In genomic region chr12:8847858-8848383, GRCm38 (mm10) we compare ENCODE assay signal across 15 mouse cellular contexts.
A peak's percentile ranks its signal among the peaks of the same experiment; 100 is the strongest.
DNase-seq lines count a peak whose midpoint lies in the region; ATAC-seq and TF ChIP-seq lines count a peak whose summit lies in the region.
"Had no signal": no experiment of that assay in that cellular context is flagged by ENCODE, and none has a peak within 500 bp of the region (broad histone marks: within the 10 kb centered on the region; RNA-seq: fewer than 3 reads in every experiment).

No protein-coding gene starts in this region.

- no peak overlapping the region for H3K4me3 ChIP-seq in liver, embryonic 15.5 days (replicated peaks)
- H3K4me3 ChIP-seq in liver, embryonic 11.5 days (ENCODE audit: low read depth, low read length): no peak overlapping the region
- no peak overlapping the region for H3K4me3 ChIP-seq in spleen, adult 2 months (ENCODE audit: extremely low read depth, insufficient read depth, insufficient read length)
- no peak overlapping the region for H3K4me3 ChIP-seq in limb, embryonic 14.5 days (replicated peaks; ENCODE audit: low read length)
- no peak overlapping the region for H3K4me3 ChIP-seq in hindbrain, embryonic 16.5 days (ENCODE audit: low read length)

- no peak for TF ChIP-seq CTCF in spleen, adult 2 months (IDR thresholded peaks at IDR 0.05; ENCODE audit: extremely low read depth, insufficient read depth, insufficient read length, insufficient replicate concordance)

- peaks cover 43% of the 10 kb centered on the region for H3K27me3 ChIP-seq in liver, embryonic 15.5 days
- H3K27me3 ChIP-seq in liver, embryonic 11.5 days (replicated peaks; ENCODE audit: control insufficient read depth, insufficient read depth, low read length): no peaks in the 10 kb centered on the region
- no peaks in the 10 kb centered on the region for H3K27me3 ChIP-seq in spleen, adult 2 months (ENCODE audit: control insufficient read depth, insufficient read depth, low read length)
- H3K27me3 ChIP-seq in limb, embryonic 14.5 days (ENCODE audit: control insufficient read depth, insufficient read depth, low read length): no peaks in the 10 kb centered on the region
- no peaks in the 10 kb centered on the region for H3K27me3 ChIP-seq in hindbrain, embryonic 16.5 days (replicated peaks; ENCODE audit: control insufficient read depth, insufficient read depth, low read length)

- no peak overlapping the region for H3K4me2 ChIP-seq in liver, embryonic 15.5 days
- no peak overlapping the region for H3K4me2 ChIP-seq in liver, embryonic 11.5 days
- no peak overlapping the region for H3K4me2 ChIP-seq in limb, embryonic 14.5 days (replicated peaks; ENCODE audit: low read depth, low read length, severe bottlenecking)
- H3K4me2 ChIP-seq in hindbrain, embryonic 16.5 days (ENCODE audit: low read length): no peak overlapping the region

- H3K9me3 ChIP-seq in liver, embryonic 15.5 days (replicated peaks): no peaks in the 10 kb centered on the region
- no peaks in the 10 kb centered on the region for H3K9me3 ChIP-seq in liver, embryonic 11.5 days (ENCODE audit: control insufficient read depth, low read length)
- H3K9me3 ChIP-seq in limb, embryonic 14.5 days (ENCODE audit: control insufficient read depth, low read length): no peaks in the 10 kb centered on the region
- no peaks in the 10 kb centered on the region for H3K9me3 ChIP-seq in hindbrain, embryonic 16.5 days (ENCODE audit: control insufficient read depth, low read length)
- H3K9me3 ChIP-seq: G1E had no signal

- no peak overlapping the region for H3K27ac ChIP-seq in liver, embryonic 15.5 days (replicated peaks)
- no peak overlapping the region for H3K27ac ChIP-seq in liver, embryonic 11.5 days (ENCODE audit: low read depth, low read length)
- peak overlapping the region; percentile 16; the same call in 1 of the 2 replicates for H3K27ac ChIP-seq in spleen, adult 2 months (ENCODE audit: insufficient read depth, low read length)
- H3K27ac ChIP-seq in limb, embryonic 14.5 days (replicated peaks; ENCODE audit: low read depth, low read length): peak overlapping the region; percentile 90; the same call in 1 of the 2 replicates
- no peak overlapping the region for H3K27ac ChIP-seq in hindbrain, embryonic 16.5 days (ENCODE audit: low read depth, low read length)

- H3K36me3 ChIP-seq in liver, embryonic 15.5 days (replicated peaks): no peaks in the 10 kb centered on the region
- H3K36me3 ChIP-seq in liver, embryonic 11.5 days (ENCODE audit: control insufficient read depth, insufficient read depth, low read length): no peaks in the 10 kb centered on the region
- no peaks in the 10 kb centered on the region for H3K36me3 ChIP-seq in spleen, adult 2 months (ENCODE audit: control insufficient read depth, insufficient read depth, low read length)
- no peaks in the 10 kb centered on the region for H3K36me3 ChIP-seq in limb, embryonic 14.5 days (ENCODE audit: control insufficient read depth, insufficient read depth, low read length)
- H3K36me3 ChIP-seq in hindbrain, embryonic 16.5 days (ENCODE audit: control insufficient read depth, insufficient read depth, low read length): no peaks in the 10 kb centered on the region
- H3K36me3 ChIP-seq: G1E had no signal

- WGBS in liver, embryonic 15.5 days (ENCODE audit: insufficient replicate concordance): 62% methylated on average over 8 of the region's 8 CpGs
- WGBS in liver, embryonic 11.5 days: 79% methylated on average over 8 of the region's 8 CpGs
- 81% methylated on average over 8 of the region's 8 CpGs for WGBS in spleen, adult 2 months
- WGBS in limb, embryonic 14.5 days: 61% methylated on average over 8 of the region's 8 CpGs
- 92% methylated on average over 8 of the region's 8 CpGs for WGBS in hindbrain, embryonic 16.5 days

- peak; percentile 57 for ATAC-seq in liver, embryonic 15.5 days (ENCODE audit: insufficient read depth)
- ATAC-seq in liver, embryonic 11.5 days (replicated peaks; ENCODE audit: low FRiP score): no peak
- no peak for ATAC-seq in limb, embryonic 14.5 days (ENCODE audit: low FRiP score, low read depth)
- no peak for ATAC-seq in hindbrain, embryonic 16.5 days

- no peak for DNase-seq in liver, embryonic 11.5 days (ENCODE audit: low spot score)
- no peak for DNase-seq in spleen, adult 2 months (ENCODE audit: low read depth in 1 of 2, low spot score in 2 of 2)
- no peak for DNase-seq in spleen, postnatal 36 days (ENCODE audit: low spot score in 2 of 2)
- no peak for DNase-seq in limb, embryonic 14.5 days (ENCODE audit: low spot score)
- no peak for DNase-seq in frontal cortex, postnatal 25 days (ENCODE audit: low spot score in 2 of 2)
- DNase-seq in urinary bladder, postnatal 10 days (ENCODE audit: low spot score): no peak
- DNase-seq: adrenal gland, postnatal 10 days; cerebellum, adult 9-11 months; heart, adult 11 months; kidney, adult 8-10 months; kidney, postnatal 14 days; right cerebral cortex, postnatal 25 days had no signal

- H3K4me1 ChIP-seq in liver, embryonic 15.5 days (replicated peaks): peaks cover 3% of the 10 kb centered on the region; the same call in 1 of the 2 replicates
- H3K4me1 ChIP-seq in liver, embryonic 11.5 days (replicated peaks; ENCODE audit: control insufficient read depth, insufficient read depth, low read length): no peaks in the 10 kb centered on the region
- H3K4me1 ChIP-seq in spleen, adult 2 months (ENCODE audit: control insufficient read depth, insufficient read depth, insufficient read length): peaks cover 31% of the 10 kb centered on the region
- H3K4me1 ChIP-seq in limb, embryonic 14.5 days (ENCODE audit: control insufficient read depth, insufficient read depth, low read length): peaks cover 29% of the 10 kb centered on the region
- H3K4me1 ChIP-seq in hindbrain, embryonic 16.5 days (ENCODE audit: control insufficient read depth, insufficient read depth, low read depth, low read length): no peaks in the 10 kb centered on the region

- no peak overlapping the region for H3K9ac ChIP-seq in liver, embryonic 15.5 days
- H3K9ac ChIP-seq in liver, embryonic 11.5 days (ENCODE audit: low read depth, low read length): no peak overlapping the region
- no peak overlapping the region for H3K9ac ChIP-seq in limb, embryonic 14.5 days (ENCODE audit: low read depth, low read length, severe bottlenecking)
- no peak overlapping the region for H3K9ac ChIP-seq in hindbrain, embryonic 16.5 days (ENCODE audit: low read depth, low read length)

- no peak for TF ChIP-seq POLR2A in spleen, adult 2 months (IDR thresholded peaks at IDR 0.05; ENCODE audit: low read depth, low read length)
- no peak for TF ChIP-seq POLR2A in limb, embryonic 14.5 days (IDR thresholded peaks at IDR 0.05; ENCODE audit: borderline replicate concordance, extremely low read depth, insufficient read depth, insufficient read length)

Comparison
In these comparisons a context has a peak if more than half of its experiments do, and no peak if none do; other contexts are left out.
1. H3K27ac ChIP-seq: peak in spleen, adult 2 months (single experiment) and limb, embryonic 14.5 days (single experiment); none in liver, embryonic 15.5 days (single experiment), liver, embryonic 11.5 days (single experiment) and hindbrain, embryonic 16.5 days (single experiment).